9 mouse cellular contexts compared by ENCODE assay signal in the genomic region with DNA sequence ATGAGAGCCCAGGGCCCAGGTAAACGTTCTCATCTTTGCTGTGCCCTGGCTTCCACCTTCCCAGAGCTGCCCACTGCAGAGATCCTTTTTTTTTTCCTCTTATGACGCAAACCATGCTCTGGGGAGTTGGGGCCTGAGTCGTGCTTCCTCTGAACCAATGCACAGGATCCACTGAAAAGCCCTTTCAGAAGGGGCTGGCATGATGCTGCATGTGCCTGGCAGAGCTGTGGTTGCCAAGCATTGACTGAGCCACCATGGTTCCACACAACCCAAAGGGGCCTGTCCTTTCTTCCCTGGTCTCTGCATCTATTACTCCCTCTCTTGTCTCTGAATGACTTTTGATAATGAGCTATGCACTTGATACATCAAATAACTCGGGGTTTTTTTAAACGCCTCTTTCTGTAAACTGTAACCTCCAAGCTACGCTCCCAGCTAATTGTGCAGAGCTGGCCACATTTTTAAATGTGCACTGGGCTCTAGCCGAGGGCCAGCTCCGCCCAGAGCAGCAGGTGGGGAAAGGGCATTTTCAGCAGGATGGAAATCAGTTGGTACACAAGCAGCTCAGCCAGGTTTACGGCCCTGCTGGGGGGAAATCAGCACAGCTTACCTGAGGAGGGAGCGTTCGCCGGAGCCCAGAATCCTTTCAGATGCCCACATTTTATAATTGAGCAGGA.
DNase-seq lines count a peak whose midpoint lies in the region; ATAC-seq and TF ChIP-seq lines count a peak whose summit lies in the region.
"Had no signal": no experiment of that assay in that cellular context is flagged by ENCODE, and none has a peak within 500 bp of the region (broad histone marks: within the 10 kb centered on the region; RNA-seq: fewer than 3 reads in every experiment).

No protein-coding gene starts in this region.

- H3K27ac ChIP-seq in midbrain, embryonic 10.5 days (replicated peaks), result peak overlapping the region; percentile 96
- no peak overlapping the region for H3K27ac ChIP-seq in midbrain, embryonic 11.5 days (ENCODE audit: low read depth, low read length)
- peak overlapping the region; percentile 91 for H3K27ac ChIP-seq in hindbrain, embryonic 14.5 days
- peak overlapping the region; percentile 84 for H3K27ac ChIP-seq in neural tube, embryonic 15.5 days (replicated peaks)
- no peak overlapping the region for H3K27ac ChIP-seq in liver, postnatal 0 days (ENCODE audit: low read depth)

- H3K9me3 ChIP-seq in midbrain, embryonic 10.5 days (replicated peaks), result no peaks in the 10 kb centered on the region
- no peaks in the 10 kb centered on the region for H3K9me3 ChIP-seq in midbrain, embryonic 11.5 days (ENCODE audit: control insufficient read depth, low read length)
- no peaks in the 10 kb centered on the region for H3K9me3 ChIP-seq in hindbrain, embryonic 14.5 days (ENCODE audit: control insufficient read depth, low read length)
- no peaks in the 10 kb centered on the region for H3K9me3 ChIP-seq in neural tube, embryonic 15.5 days (replicated peaks)
- no peaks in the 10 kb centered on the region for H3K9me3 ChIP-seq in liver, postnatal 0 days (ENCODE audit: low read length)

- H3K4me1 ChIP-seq in midbrain, embryonic 10.5 days, result peaks cover 77% of the 10 kb centered on the region
- peaks cover 55% of the 10 kb centered on the region for H3K4me1 ChIP-seq in midbrain, embryonic 11.5 days (ENCODE audit: control insufficient read depth, insufficient read depth, low read length)
- peaks cover 80% of the 10 kb centered on the region for H3K4me1 ChIP-seq in hindbrain, embryonic 14.5 days (replicated peaks; ENCODE audit: control insufficient read depth, insufficient read depth, low read length)
- peaks cover 66% of the 10 kb centered on the region for H3K4me1 ChIP-seq in neural tube, embryonic 15.5 days
- no peaks in the 10 kb centered on the region for H3K4me1 ChIP-seq in liver, postnatal 0 days (ENCODE audit: insufficient read depth)

- H3K36me3 ChIP-seq in midbrain, embryonic 10.5 days, result peaks cover 3% of the 10 kb centered on the region; the same call in 1 of the 2 replicates
- H3K36me3 ChIP-seq in midbrain, embryonic 11.5 days (ENCODE audit: control insufficient read depth, insufficient read depth, low read length), result no peaks in the 10 kb centered on the region
- H3K36me3 ChIP-seq in hindbrain, embryonic 14.5 days (replicated peaks; ENCODE audit: control insufficient read depth, insufficient read depth), result no peaks in the 10 kb centered on the region
- H3K36me3 ChIP-seq in neural tube, embryonic 15.5 days, result no peaks in the 10 kb centered on the region
- H3K36me3 ChIP-seq in liver, postnatal 0 days (replicated peaks; ENCODE audit: insufficient read depth, low read length), result no peaks in the 10 kb centered on the region

- no peak overlapping the region for H3K4me2 ChIP-seq in midbrain, embryonic 11.5 days
- H3K4me2 ChIP-seq in hindbrain, embryonic 14.5 days (replicated peaks), result no peak overlapping the region
- H3K4me2 ChIP-seq in neural tube, embryonic 15.5 days, result no peak overlapping the region
- H3K4me2 ChIP-seq in liver, postnatal 0 days (ENCODE audit: low read depth, low read length), result no peak overlapping the region

- H3K4me3 ChIP-seq in midbrain, embryonic 10.5 days, result no peak overlapping the region
- no peak overlapping the region for H3K4me3 ChIP-seq in midbrain, embryonic 11.5 days (ENCODE audit: low read depth, low read length)
- no peak overlapping the region for H3K4me3 ChIP-seq in hindbrain, embryonic 14.5 days (replicated peaks; ENCODE audit: low read length)
- H3K4me3 ChIP-seq in neural tube, embryonic 15.5 days (replicated peaks), result no peak overlapping the region
- H3K4me3 ChIP-seq in liver, postnatal 0 days (ENCODE audit: low read depth, low read length), result no peak overlapping the region

- DNase-seq in midbrain, embryonic 10.5 days (ENCODE audit: low spot score), result no peak
- no peak for DNase-seq in midbrain, embryonic 11.5 days (ENCODE audit: low spot score, missing footprints)
- peak; percentile 76 to 80 for DNase-seq in cerebellum, postnatal 25 days
- peak; percentile 44 for DNase-seq in hindbrain, embryonic 14.5 days (ENCODE audit: low spot score)
- DNase-seq in adrenal gland, adult 8-10 months, result no peak
- DNase-seq in layer of hippocampus, postnatal 36 days, result no peak
- DNase-seq in liver, postnatal 0 days, result no peak
- DNase-seq: heart, adult 18-20 months had no signal

- no peak overlapping the region for H3K9ac ChIP-seq in midbrain, embryonic 11.5 days (ENCODE audit: low read length)
- peak overlapping the region; percentile 6; the same call in 1 of the 2 replicates for H3K9ac ChIP-seq in hindbrain, embryonic 14.5 days
- H3K9ac ChIP-seq in neural tube, embryonic 15.5 days (replicated peaks), result no peak overlapping the region
- H3K9ac ChIP-seq in liver, postnatal 0 days (replicated peaks), result no peak overlapping the region

- TF ChIP-seq EP300 in liver, postnatal 0 days (IDR thresholded peaks at IDR 0.05; ENCODE audit: low read depth), result no peak

- TF ChIP-seq CTCF in liver, postnatal 0 days (IDR thresholded peaks at IDR 0.05; ENCODE audit: low read depth), result no peak

- 57% methylated on average over 12 of the region's 12 CpGs for WGBS in midbrain, embryonic 10.5 days
- 48% methylated on average over 12 of the region's 12 CpGs for WGBS in midbrain, embryonic 11.5 days
- 35% methylated on average over 12 of the region's 12 CpGs for WGBS in hindbrain, embryonic 14.5 days
- WGBS in neural tube, embryonic 15.5 days, result 45% methylated on average over 12 of the region's 12 CpGs
- WGBS in liver, postnatal 0 days (ENCODE audit: insufficient replicate concordance), result 74% methylated on average over 12 of the region's 12 CpGs

- ATAC-seq in midbrain, embryonic 11.5 days (ENCODE audit: low FRiP score), result no peak
- ATAC-seq in hindbrain, embryonic 14.5 days (ENCODE audit: low FRiP score), result no peak
- no peak for ATAC-seq in neural tube, embryonic 15.5 days (ENCODE audit: low FRiP score)
- ATAC-seq in liver, postnatal 0 days, result no peak

- no peaks in the 10 kb centered on the region; the same call in 1 of the 2 replicates for H3K27me3 ChIP-seq in midbrain, embryonic 10.5 days (ENCODE audit: low read depth, poor library complexity, severe bottlenecking)
- H3K27me3 ChIP-seq in midbrain, embryonic 11.5 days (ENCODE audit: control insufficient read depth, insufficient read depth, low read length), result no peaks in the 10 kb centered on the region
- H3K27me3 ChIP-seq in hindbrain, embryonic 14.5 days (ENCODE audit: control insufficient read depth, insufficient read depth, low read length), result no peaks in the 10 kb centered on the region
- no peaks in the 10 kb centered on the region for H3K27me3 ChIP-seq in neural tube, embryonic 15.5 days (replicated peaks)
- no peaks in the 10 kb centered on the region for H3K27me3 ChIP-seq in liver, postnatal 0 days (ENCODE audit: insufficient read depth, low read length)

Comparison
In these comparisons a context has a peak if more than half of its experiments do, and no peak if none do; other contexts are left out.
1. H3K27ac ChIP-seq: peak in midbrain, embryonic 10.5 days (single experiment), hindbrain, embryonic 14.5 days (single experiment) and neural tube, embryonic 15.5 days (single experiment); none in midbrain, embryonic 11.5 days (single experiment) and liver, postnatal 0 days (single experiment).
2. DNase-seq: peak in cerebellum, postnatal 25 days (2 of 2) and hindbrain, embryonic 14.5 days (single experiment); none in midbrain, embryonic 10.5 days (single experiment), midbrain, embryonic 11.5 days (single experiment), adrenal gland, adult 8-10 months (single experiment), layer of hippocampus, postnatal 36 days (0 of 2) and liver, postnatal 0 days (single experiment).